Mouse (Mus musculus): Measurements from ENCODE around the gene Cyp20a1. TPM values are rescaled to one million over a fixed set of nuclear protein-coding genes. Genes with fewer than 3 reads are reported as not detected.

Gene Cyp20a1
- 10 to 100 TPM; 12.5 to 18.5 TPM for total RNA-seq (2021)
- long read RNA-seq, experiment 1, transcript Cyp20a1-201 (13 exons, 2,223 nt), result major isoform, 21 of 28 reads
- long read RNA-seq, experiment 1, partial matches to known transcripts, result 1 of 28 reads
- long read RNA-seq, experiment 1, other reads (novel, unspliced or antisense), result 3 of 28 reads
- long read RNA-seq, experiment 2, transcript Cyp20a1-203 (12 exons, 2,056 nt), result minor isoform, 6 of 15 reads
- long read RNA-seq, experiment 2, transcript Cyp20a1-201 (13 exons, 2,223 nt), result major isoform, 9 of 15 reads
- long read RNA-seq, experiment 2, partial matches to known transcripts, result 0 of 15 reads
- long read RNA-seq, experiment 2, other reads (novel, unspliced or antisense), result 0 of 15 reads

DNA sequence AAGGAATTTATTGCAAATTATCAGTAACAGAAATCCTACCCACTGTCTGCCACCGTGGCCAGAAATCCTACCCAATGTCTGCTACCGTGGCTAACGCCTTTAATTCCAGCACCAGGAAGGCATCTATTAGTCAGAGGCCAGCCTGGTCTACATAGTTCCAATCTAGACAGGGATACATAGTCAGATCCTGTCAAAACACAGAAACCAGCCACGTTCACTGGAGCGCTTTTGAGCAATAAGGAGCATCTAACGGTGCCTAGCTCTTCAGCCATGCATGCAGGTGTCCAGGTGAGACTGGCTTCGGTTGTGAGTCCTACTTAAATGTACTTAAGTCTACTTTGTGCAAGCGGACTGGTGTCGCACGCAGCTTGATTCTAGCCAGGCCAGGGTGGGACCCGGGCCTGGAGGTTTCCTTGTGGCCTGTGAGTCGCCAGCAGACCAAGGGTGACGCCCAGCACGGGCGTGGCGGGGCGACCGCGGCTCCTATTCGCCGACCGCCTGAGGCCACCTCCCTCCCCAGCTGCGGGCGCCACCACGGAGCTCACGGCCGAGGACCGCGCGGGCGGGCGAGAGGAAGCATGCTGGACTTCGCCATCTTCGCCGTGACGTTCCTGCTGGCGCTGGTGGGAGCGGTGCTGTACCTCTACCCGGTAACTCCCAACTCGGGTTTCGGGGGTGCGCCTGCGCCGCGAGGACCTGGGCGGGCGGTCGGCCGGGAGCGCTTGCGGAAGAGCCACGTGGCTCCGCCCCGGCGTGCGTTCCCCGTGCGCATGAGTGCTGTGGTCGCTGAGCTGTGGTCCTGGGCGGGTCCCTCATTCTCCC, at the start of gene Cyp20a1:
Gene Cyp20a1 (plus strand): TSS at position 516 of the 822 bp plus-strand sequence.
- peak; percentile 87 for DNase-seq

DNA sequence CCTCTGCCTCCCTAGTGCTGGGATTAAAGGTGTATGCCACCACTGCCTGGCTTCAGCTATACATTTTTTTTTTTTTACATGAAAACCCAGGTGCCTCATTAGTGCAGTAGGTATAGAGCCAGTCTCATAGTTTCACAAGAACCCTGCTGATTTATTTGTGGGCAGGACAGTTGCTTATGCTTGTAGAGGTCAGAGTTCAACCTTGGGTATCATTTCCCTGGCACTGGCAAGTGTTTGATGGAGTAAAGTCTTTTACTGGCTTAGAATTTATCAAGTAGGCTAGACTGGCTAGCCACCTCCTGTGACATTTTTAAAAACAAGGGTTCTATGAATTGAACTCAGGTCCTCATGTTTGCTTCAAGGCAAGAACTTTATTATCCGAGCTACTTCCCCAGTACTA, 49.2 kb upstream of the Cyp20a1 start:
- DNase-seq, result no peak

DNA sequence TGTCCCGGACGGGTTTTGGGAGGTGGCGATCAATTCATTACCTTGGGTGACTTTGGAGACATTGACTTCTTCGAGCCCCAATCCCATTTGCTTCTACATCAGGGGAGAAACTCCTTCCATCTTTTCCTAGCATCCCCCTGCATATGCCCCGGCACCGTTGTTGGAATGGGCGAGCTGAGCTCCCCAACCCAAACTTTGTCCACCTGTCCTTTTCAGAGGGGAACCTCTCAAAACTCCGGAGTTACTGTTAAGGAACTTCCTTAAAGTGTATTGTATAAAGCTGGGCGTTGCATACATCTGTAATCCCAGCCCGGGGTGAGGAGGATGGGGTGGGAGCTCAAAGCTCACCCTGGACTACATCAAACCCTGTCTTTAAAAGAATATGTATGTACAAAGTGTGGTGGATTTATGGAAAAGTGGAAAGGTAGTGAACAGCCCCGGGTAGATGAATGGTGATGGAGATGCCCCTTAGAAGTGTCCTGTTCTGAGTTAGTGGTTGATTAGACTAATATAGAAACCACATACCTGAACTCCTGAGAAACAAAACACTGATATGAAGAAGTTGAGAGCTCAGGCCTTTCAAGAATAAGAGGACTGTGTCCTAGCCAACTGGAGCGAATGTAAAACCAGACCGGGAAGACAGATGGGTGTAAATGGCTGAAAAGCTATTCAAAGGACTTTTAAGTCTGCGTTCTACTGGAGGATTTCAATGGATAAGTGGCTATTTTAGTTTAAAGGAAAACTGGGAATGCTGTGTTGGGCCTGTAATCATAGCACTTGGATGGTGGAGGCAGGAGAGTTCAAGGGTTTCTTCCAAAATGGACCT, 720 bp downstream of the Cyp20a1 start:
- DNase-seq, result no peak

DNA sequence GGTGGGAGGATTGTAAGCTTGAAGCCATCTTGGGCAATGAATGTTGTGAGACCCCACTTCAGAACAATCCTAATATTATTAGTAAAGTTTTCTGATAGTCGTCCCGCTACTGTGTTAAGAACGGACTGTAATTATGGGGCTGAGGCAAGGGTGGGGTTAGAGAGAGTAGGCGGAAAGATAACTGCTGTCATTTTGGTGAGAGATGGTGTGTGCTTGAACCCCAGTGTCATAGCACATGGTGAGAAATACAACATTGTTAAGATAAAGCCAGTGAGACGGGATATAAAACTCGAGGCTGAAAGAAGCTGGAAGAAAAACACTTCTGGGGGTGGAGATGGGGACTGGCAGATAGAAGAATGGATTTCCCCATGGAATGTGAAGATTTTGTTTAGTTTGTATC, 1.5 kb downstream of the Cyp20a1 start:
- DNase-seq, result no peak

DNA sequence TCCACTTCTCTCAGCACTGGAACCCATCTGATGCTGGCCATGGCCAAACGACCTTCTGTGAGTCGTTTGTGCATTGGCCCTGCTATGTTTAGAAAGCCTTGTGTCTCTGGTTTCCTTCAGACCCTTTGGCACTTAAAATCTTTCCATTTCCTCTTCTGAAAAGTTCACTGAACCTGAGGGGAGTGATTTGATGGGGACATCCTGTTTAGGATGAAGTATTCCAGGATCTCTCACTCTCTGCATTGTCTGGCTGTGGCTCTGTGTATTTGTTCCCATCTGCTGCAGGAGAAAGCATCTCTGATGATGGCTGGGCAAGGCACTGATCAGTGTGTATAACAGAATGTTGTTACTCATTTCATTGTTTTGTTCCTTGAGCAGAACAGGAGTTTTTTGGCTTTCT, 2.6 kb downstream of the Cyp20a1 start:
- no peak for DNase-seq

DNA sequence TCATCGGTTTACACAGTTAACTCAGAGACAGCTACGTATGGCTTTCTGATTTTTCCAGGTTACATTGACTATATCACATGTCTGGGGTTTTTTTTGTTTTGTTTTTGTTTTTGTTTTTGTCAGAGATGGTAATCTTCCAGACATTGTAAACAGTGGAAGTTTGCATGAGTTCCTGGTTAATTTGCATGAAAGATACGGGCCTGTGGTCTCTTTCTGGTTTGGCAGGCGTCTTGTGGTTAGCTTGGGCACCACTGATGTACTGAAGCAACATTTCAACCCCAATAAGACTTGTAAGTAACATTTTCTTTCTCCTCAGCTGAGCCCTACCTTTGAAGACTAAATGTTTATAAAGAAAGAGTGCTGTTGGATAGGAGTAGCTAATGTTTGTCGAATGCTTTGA, 9.7 kb downstream of the Cyp20a1 start:
- no peak for DNase-seq

DNA sequence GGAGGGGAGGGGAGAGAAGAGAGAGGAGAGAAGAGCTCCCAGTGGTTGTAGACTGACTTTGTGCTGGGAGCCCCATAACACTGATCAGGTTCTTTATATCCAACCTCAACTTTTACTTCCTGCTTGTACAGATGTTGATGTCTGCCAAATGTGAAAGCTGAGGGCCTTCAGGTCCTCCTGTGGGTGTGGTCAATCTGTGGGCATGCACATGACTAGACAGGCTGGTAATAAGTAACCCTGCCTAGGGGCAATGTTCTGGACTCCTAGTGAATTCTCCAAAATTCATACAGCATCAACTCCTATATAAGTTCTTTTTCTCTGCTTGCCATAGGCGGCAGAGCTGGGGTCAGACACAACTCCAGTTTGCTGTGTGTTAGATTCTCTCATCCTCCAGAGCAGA, 18.5 kb downstream of the Cyp20a1 start:
- no peak for DNase-seq

DNA sequence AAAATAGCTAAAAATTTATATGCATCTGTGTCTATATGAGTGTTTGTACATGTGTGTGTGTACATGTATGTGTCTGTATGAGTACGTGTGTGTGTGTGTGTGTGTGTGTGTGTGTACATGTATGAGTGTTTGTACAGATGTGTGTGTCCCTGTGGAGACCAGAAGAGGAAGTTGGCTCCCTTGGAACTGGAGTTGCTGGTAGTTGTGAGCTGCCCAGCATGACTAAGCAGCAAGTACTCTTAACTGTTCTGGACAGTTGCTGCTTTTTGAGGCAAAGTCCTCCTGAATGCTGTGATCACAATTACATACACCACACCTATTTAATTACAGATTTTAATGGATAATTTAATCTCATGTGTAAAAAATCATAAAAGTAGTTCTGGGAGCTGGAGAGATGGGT, 33.4 kb downstream of the Cyp20a1 start:
- no peak for DNase-seq

DNA sequence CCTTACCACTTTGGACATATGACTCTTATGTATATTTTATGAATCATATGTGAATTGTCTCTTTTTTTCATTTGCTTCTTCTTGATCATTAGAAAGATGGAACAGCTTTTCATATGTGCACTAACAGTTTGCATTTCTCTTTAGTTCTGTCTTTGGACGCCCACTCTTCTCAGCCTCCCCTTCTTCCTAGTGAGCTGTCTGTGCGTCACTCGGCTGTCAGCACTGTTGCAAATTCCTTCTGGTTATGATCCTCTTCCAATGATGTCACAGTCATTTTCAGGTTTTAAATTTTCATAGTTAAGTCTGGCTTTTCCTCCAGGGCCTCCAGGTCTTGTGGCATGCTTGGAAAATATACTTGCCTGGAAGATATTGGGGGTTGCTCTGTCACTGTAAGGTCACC, 38.8 kb downstream of the Cyp20a1 start:
- DNase-seq, result no peak

DNA sequence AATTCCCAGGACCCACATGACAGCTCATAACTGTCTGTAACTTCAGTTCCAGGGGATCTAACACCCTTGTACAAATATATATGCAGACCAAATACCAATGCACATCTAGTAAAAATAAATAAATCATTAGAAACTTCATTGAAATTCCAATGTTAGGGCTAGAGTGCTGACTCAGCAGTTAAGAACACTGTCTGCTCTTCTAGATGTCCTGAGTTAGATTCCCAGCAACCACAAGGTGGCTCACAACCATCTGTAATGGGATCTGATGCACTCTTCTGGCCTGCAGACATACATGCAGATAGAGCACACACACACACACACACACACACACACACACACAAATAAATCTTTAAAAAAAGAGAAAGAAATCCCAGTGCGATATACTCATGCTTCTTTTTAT, 61.7 kb downstream of the Cyp20a1 start:
- DNase-seq, result no peak

DNA sequence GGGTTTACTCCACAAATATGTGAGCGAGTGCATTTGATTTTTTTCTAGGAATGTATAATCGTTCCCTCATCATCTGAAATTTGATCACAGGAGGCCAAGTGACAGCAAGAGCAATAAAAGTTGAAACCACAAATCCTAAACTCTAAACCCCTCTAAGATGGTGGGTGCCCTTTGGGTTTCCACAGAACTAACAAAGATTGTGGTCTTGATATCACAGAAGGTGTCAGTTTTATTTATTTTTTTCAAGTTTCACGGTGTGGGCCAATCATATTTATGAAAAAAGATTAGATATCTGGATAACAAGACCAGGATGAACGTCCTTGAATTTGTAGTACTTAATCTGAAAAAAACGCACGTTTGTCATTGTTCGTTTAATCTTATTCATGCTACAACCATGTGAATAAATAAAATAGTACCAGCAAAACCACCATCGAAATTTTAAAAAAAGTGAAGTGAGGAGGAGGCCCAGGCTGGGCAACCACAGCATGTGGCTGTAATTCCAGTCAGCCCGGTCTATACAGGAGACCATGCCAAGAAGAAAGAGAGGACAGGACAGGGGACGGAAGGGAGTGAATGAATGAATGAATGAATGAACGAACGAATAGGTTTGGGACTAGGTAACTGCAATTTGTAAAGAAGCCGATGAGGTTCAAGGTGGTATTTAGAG, 65.5 kb downstream of the Cyp20a1 start:
- no peak for DNase-seq

DNA sequence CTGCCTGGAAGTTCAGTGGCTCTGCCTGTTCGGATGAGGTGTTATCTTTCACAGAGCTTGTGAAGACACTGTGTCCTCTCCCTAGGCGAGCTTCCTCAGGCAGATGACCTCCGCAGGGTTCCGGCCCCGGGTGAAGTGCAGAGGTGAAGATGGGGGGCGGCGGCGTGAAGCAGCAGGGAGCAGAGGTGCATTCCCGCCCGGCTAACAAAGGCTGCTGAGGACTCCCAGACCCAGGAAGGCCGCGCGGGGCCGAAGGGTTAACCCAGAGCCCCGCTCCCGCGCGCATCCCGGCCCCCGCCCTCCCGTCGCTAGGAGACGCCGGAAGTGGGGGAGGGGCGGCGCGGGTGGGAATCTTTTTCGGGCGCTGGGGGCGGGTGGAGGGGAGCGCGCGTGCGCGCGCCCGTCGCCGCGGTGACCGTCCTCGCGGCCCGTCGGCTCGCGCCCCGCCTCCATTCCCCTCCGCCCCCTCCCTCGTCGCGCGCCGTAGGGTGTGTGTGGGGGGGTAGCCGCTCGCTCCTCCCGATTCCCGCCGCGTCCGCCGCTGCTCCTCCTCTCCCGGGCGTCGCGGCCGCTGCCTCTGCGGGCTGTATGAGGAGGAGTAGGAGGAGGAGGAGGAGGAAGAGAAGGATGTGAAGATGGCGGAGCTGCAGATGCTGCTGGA, 66.2 kb downstream of the Cyp20a1 start, which contains the start of gene Abi2:
Gene Abi2 (plus strand): TSS at position 452 of the 661 bp plus-strand sequence.
- peak; percentile 97 for DNase-seq

DNA sequence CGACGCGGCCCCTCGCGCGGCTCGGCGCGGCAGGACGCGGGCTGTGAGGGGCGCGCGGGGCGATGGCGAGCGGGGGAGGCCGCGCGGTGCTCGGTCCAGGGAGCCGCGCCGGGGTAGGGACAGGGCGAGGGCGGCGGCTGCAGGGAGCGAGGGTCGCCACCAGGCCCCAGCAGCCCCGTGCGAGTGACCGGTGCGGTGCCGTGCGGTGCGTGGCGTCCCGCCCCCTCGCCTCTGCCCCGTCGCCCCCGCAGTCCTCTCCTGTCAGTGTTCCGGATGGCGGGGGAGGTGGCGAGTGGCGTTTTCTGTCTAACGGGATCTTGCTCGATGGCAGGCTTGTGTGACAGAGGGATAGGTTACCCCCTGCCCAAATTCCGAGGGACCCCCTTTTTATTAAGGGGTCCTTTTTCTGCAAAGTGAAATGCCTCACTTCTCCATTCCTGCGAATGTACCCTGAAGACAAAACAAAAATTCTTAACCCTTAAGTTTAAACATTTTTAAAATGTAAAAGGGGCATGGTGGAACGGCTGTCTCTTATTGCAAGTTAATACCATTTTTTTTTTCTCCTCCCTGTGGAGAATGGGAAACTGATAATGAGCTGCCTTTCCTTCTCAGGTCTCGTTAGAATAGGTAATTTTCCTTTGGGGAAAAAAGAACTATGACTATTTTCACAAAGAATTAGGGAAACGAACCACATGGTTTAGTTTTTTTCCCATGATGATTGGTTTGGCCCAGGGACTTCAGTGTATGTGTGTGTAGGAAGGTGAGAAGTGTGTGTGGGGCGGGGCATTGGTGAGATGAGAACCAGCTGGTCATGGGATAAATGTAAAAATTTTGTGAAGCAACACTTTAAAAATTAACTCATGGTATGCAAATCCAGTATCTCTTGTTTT, 67.0 kb downstream of the Cyp20a1 start:
- DNase-seq, result no peak

DNA sequence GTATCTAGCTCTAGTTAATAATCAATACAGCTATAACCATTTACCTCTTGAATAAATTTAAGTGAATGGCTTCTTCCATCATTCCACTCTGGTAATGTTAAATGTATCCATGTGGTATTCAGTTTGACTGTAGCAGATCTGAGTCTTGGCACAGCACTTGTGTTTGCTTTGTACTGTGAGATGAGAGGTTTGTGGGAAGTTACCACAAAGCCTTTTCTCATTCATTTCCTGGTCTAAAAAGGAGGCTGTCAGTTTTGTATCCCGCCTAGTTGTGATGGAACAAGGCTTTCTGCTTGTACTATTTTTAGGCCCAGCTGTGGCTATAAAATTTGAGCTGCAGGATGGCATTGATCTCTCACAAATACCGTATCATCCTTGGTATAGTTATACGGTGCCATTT, 73.6 kb downstream of the Cyp20a1 start:
- no peak for DNase-seq

DNA sequence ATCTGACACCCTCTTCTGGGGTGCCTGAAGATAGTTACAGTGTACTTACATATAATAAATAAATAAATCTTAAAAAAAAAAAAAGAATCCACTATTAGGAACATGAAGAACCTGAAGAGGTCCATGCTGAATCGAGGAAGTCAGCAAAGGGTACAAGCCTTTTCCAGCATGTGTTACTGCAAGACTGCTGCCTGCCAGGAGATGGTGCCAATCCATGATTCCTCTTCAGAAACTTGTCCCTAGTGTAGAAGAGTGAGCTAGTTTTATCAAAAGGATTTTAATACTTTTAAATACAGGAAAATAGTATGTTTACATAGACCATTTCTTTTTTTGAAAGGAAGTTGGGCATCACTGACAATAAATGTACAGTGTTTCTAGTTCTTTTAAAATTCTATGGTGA, 80.8 kb downstream of the Cyp20a1 start:
- DNase-seq, result no peak

DNA sequence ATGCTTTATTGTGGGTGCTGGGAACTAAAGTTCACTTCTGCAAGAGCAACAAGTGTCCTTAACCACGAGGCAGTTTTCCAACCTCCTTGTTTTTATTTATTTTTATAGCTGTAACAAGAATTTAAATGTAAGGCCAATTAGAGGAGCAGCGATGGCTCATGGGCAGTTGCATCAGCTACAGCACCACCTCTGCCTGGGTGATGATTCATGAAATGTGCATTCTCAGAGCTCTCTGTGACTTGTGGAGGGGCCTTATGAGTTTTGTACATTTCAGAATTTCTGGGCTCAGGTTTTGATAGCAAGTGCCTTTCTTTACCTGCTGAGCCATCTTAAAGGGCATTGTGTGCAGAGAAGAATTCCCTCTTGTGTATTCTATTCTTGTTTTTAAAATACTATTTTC, 85.2 kb downstream of the Cyp20a1 start:
- DNase-seq, result no peak

DNA sequence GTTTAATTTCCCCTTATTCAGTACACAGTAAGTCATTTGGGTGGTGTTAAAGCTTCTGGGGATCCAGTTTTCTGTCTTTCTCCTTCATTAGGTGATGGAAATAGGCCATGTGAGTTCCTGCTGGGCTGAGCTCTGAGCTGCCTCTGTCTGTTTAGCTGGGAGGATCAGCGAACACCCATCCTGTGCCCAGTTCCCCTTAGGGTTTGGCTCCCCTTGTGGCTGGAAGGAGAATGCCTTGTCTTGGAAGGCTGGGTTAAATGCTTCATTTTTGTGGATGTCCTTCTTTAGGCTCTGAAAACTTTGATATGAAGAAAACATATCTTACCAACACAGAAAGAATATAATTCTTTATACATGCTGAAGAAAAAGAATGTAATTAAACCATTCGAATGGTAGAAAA, 85.8 kb downstream of the Cyp20a1 start:
- DNase-seq, result no peak

DNA sequence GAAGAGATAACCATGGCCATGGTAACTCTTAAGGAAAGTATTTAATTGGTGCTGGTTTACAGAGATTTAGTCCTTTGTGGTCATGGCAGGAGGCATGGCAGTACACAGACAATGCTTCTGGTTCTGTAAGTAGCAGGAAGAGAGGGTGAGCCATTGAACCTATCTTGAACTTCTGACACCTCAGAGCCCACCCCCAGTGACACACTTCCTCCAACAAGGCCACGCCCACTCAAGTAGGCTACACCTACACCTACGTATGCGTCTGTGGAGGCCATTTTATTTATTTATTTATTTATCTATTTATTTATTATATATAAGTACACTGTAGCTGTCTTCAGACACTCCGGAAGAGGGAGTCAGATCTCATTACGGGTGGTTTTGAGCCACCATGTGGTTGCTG, 88.4 kb downstream of the Cyp20a1 start:
- DNase-seq, result no peak

DNA sequence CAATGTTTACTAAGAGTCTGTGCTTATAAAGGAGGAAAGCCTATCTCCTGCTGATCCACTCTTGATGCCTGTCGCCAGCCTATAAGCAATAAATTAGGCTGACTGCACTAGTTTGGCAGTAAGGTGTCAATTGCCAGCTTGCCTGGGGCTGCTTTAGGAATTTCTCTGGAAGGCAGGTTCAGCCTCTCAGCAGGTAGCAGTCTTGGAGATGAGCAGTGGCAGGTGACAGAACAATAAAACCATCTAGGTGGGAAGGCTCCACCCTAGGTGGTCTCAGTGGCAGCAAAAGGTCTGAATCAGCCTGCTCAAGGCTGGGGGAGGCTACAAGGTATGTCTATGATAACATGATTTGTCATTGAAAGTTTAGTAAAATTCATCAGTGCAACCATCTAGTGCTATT, 89.4 kb downstream of the Cyp20a1 start:
- DNase-seq, result no peak
